Comparison of ENCODE assay signal across 23 mouse cellular contexts in the genomic region with DNA sequence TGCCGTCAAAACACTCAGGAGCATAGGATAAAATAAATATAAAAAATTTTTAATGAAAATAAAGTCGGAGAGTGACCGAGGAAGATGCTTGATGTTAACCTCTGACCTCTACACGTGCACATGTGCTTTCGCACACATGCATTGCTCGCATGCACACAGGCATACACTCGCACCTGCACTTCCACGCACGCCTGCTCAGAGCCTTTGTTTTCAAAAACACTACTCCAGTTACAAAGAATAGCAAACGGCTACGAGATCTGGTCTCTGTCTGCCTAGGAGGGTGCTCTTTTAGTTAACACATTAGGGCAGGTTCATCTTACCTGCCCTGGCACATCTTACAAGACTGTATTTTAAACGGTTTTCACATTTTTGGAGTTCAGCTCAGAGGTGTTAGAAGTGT. TPM values are rescaled to one million over a fixed set of nuclear protein-coding genes. Genes with fewer than 3 reads are reported as not detected.
DNase-seq lines count a peak whose midpoint lies in the region; TF ChIP-seq lines count a peak whose summit lies in the region.
"Had no signal": no experiment of that assay in that cellular context is flagged by ENCODE, and none has a peak within 500 bp of the region (broad histone marks: within the 10 kb centered on the region; RNA-seq: fewer than 3 reads in every experiment).

No protein-coding gene starts in this region.

- no peak for TF ChIP-seq CTCF in layer of hippocampus, adult 2 months (conservative IDR thresholded peaks at IDR 0.05)
- no peak for TF ChIP-seq CTCF in kidney, adult 2 months (conservative IDR thresholded peaks at IDR 0.05; ENCODE audit: insufficient read depth, insufficient read length, low read depth, low read length)

- no peak for TF ChIP-seq POLR2A in kidney, adult 2 months (IDR thresholded peaks at IDR 0.05; ENCODE audit: low read depth, low read length)

- no peaks in the 10 kb centered on the region for H3K9me3 ChIP-seq in heart, embryonic 10.5 days
- H3K9me3 ChIP-seq: forebrain, embryonic 10.5 days; intestine, embryonic 15.5 days; limb, embryonic 15.5 days; liver, embryonic 15.5 days; lung, embryonic 15.5 days; midbrain, embryonic 10.5 days; neural tube, embryonic 13.5 days had no signal

- H3K36me3 ChIP-seq in heart, embryonic 10.5 days = no peaks in the 10 kb centered on the region
- H3K36me3 ChIP-seq in kidney, adult 2 months (ENCODE audit: control insufficient read depth, insufficient read depth, low read length) = no peaks in the 10 kb centered on the region
- H3K36me3 ChIP-seq: forebrain, embryonic 10.5 days; intestine, embryonic 15.5 days; limb, embryonic 15.5 days; liver, embryonic 15.5 days; lung, embryonic 15.5 days; midbrain, embryonic 10.5 days; neural tube, embryonic 13.5 days had no signal

- H3K27ac ChIP-seq in heart, embryonic 10.5 days = 0 out of 2 replicates have a peak overlapping the region, but pooled peaks have one; percentile 36
- 0 out of 2 replicates have a peak overlapping the region, but pooled peaks have one; percentile 3 for H3K27ac ChIP-seq in layer of hippocampus, adult 2 months
- H3K27ac ChIP-seq in kidney, adult 2 months (ENCODE audit: insufficient read depth, low read depth, low read length) = no peak overlapping the region
- H3K27ac ChIP-seq: forebrain, embryonic 10.5 days; intestine, embryonic 15.5 days; limb, embryonic 15.5 days; liver, embryonic 15.5 days; lung, embryonic 15.5 days; midbrain, embryonic 10.5 days; neural tube, embryonic 13.5 days; stomach, postnatal 0 days had no signal

- WGBS in heart, embryonic 10.5 days = 74% methylated on average over 12 of the region's 12 CpGs
- 81% methylated on average over 12 of the region's 12 CpGs for WGBS in kidney, adult 2 months

- no peak for DNase-seq in heart, embryonic 10.5 days (ENCODE audit: low spot score)
- no peak for DNase-seq in heart, postnatal 4 days
- DNase-seq in layer of hippocampus, adult 2 months (ENCODE audit: low spot score in 2 of 2) = no peak
- no peak for DNase-seq in layer of hippocampus, postnatal 14 days (ENCODE audit: low spot score in 2 of 2)
- DNase-seq in thymus, adult 18-20 months = peak; percentile 55 to 69
- peak; percentile 56 to 74 for DNase-seq in thymus, postnatal 36 days
- no peak for DNase-seq in kidney, adult 2 months
- DNase-seq in urinary bladder, postnatal 25 days (ENCODE audit: low spot score) = no peak
- DNase-seq: adrenal gland, postnatal 14 days; cerebellum, adult 11 months; gastrocnemius, postnatal 14 days; left cerebral cortex, postnatal 4 days; lung, postnatal 36 days; right cerebral cortex, adult 18-20 months had no signal

- peaks cover 82% of the 10 kb centered on the region for H3K4me1 ChIP-seq in heart, embryonic 10.5 days
- H3K4me1 ChIP-seq in kidney, adult 2 months (ENCODE audit: control insufficient read depth, insufficient read depth, low read length) = peaks cover 28% of the 10 kb centered on the region

- H3K4me3 ChIP-seq in heart, embryonic 10.5 days = no peak overlapping the region
- H3K4me3 ChIP-seq in layer of hippocampus, adult 2 months = no peak overlapping the region
- H3K4me3 ChIP-seq in kidney, adult 2 months (ENCODE audit: insufficient read depth, low read depth, low read length) = no peak overlapping the region
- H3K4me3 ChIP-seq: forebrain, embryonic 10.5 days; intestine, embryonic 15.5 days; limb, embryonic 15.5 days; liver, embryonic 15.5 days; lung, embryonic 15.5 days; midbrain, embryonic 10.5 days; myocyte; neural tube, embryonic 13.5 days had no signal

- H3K27me3 ChIP-seq in heart, embryonic 10.5 days (ENCODE audit: insufficient read depth, poor library complexity, severe bottlenecking) = no peaks in the 10 kb centered on the region; the same call in 1 of the 2 replicates
- no peaks in the 10 kb centered on the region for H3K27me3 ChIP-seq in kidney, adult 2 months (replicated peaks; ENCODE audit: control insufficient read depth, insufficient read depth, low read length)
- H3K27me3 ChIP-seq: intestine, embryonic 15.5 days; limb, embryonic 15.5 days; liver, embryonic 15.5 days; lung, embryonic 15.5 days; neural tube, embryonic 13.5 days had no signal

RNA-seq across cellular contexts. Expression of a gene that starts 14.6 kb away (rescaled TPM):
- polyA plus RNA-seq in heart, embryonic 10.5 days (2016; fragmentation: Nextera tagmentation; extraction: Ambion mirVana) = 8.3 and 10.3 TPM in 2 replicates
- total RNA-seq in heart, postnatal 4 days (2021) = 10 to 100 TPM; 39.1 to 40.2 TPM
- 10 to 100 TPM; 41.6 to 43.0 TPM for total RNA-seq in layer of hippocampus, adult 2 months (2021)
- 10 to 100 TPM; 46.7 to 49.1 TPM for total RNA-seq in layer of hippocampus, postnatal 14 days (2021)
- polyA plus RNA-seq in kidney, adult 2 months (2012; rRNA removed) = 19.7 and 20.8 TPM in 2 replicates

RNA-seq across cellular contexts. Expression of a gene that starts 42.9 kb away (rescaled TPM):
- polyA plus RNA-seq in heart, embryonic 10.5 days (2016; fragmentation: Nextera tagmentation; extraction: Ambion mirVana) = 9.5 and 11.6 TPM in 2 replicates
- 10 to 100 TPM; 16.5 to 20.6 TPM for total RNA-seq in heart, postnatal 4 days (2021)
- total RNA-seq in layer of hippocampus, adult 2 months (2021) = 10 to 100 TPM; 33.2 to 34.7 TPM
- 10 to 100 TPM; 29.8 to 30.1 TPM for total RNA-seq in layer of hippocampus, postnatal 14 days (2021)
- 31.7 and 34.5 TPM in 2 replicates for polyA plus RNA-seq in kidney, adult 2 months (2012; rRNA removed)

Comparison
In these comparisons a context has a peak if more than half of its experiments do, and no peak if none do; other contexts are left out.
1. DNase-seq: peak in thymus, adult 18-20 months (2 of 2) and thymus, postnatal 36 days (2 of 2); none in heart, embryonic 10.5 days (single experiment), heart, postnatal 4 days (single experiment), layer of hippocampus, adult 2 months (0 of 2), layer of hippocampus, postnatal 14 days (0 of 2), kidney, adult 2 months (single experiment) and urinary bladder, postnatal 25 days (single experiment).